21 mouse cellular contexts compared by ENCODE assay signal in genomic region chr2:92709668-92710067, GRCm38 (mm10).
A peak's percentile ranks its signal among the peaks of the same experiment; 100 is the strongest.
DNase-seq lines count a peak whose midpoint lies in the region; ATAC-seq and TF ChIP-seq lines count a peak whose summit lies in the region.
"Had no signal": no experiment of that assay in that cellular context is flagged by ENCODE, and none has a peak within 500 bp of the region (broad histone marks: within the 10 kb centered on the region; RNA-seq: fewer than 3 reads in every experiment).

No protein-coding gene starts in this region.

- no peak for TF ChIP-seq CTCF in layer of hippocampus, adult 2 months (conservative IDR thresholded peaks at IDR 0.05)

- H3K4me3 ChIP-seq in layer of hippocampus, adult 2 months: no peak overlapping the region

- DNase-seq in frontal cortex, postnatal 25 days (ENCODE audit: low spot score in 2 of 2): no peak
- DNase-seq in layer of hippocampus, adult 2 months (ENCODE audit: low spot score in 2 of 2): no peak
- no peak for DNase-seq in layer of hippocampus, adult 9-11 months
- DNase-seq in brain, adult 2 months (ENCODE audit: low read depth, low spot score): peak; percentile 45
- DNase-seq in adrenal gland, adult 18-20 months (ENCODE audit: low spot score in 2 of 2): no peak
- DNase-seq: adrenal gland, adult 2 months; adrenal gland, adult 8-10 months; adrenal gland, postnatal 10 days; adrenal gland, postnatal 14 days; adrenal gland, postnatal 25 days; adrenal gland, postnatal 36 days; B cell, adult 2 months; cerebellum, adult 11 months; cerebellum, adult 11-12 months; cerebellum, adult 18-20 months; cerebellum, adult 2 months; cerebellum, adult 8-10 months had no signal

- peak overlapping the region; percentile 82 for H3K27ac ChIP-seq in layer of hippocampus, adult 2 months

- ATAC-seq in frontal cortex, adult (ENCODE audit: low TSS enrichment): peak; percentile 62
- ATAC-seq: activated CD4-positive, CD25-positive, alpha-beta regulatory T cell, adult 4 months; CD4-positive, CD25-positive, alpha-beta regulatory T cell, adult 4 months; Patski had no signal
